Mouse (Mus musculus) gastrocnemius, postnatal 4 days (tissue): Measurements from ENCODE around the gene Dok4. TPM values are rescaled to one million over a fixed set of nuclear protein-coding genes. Genes with fewer than 3 reads are reported as not detected.
"Not testable (repeated sequence)": the region's sequence is repeated elsewhere in the genome, so short reads cannot be mapped to it uniquely, and the experiment has no call there.

Experiments
- DNase-seq, 2 experiments: peaks; one replicate each; pipeline ENCODE4 v3.0.0; 2021 to 2022; ENCODE audit warnings: low spot score in 2 of 2, mixed read lengths in 2 of 2
- total RNA-seq, 2 experiments: library from RNA; stranded (reverse); gene quantifications; 2 replicates each; pipeline ENCODE4 v1.2.3; 2021

The Dok4 gene
- total RNA-seq, 2 experiments from 2014 or later = 15.7 to 15.9 TPM

DNA sequence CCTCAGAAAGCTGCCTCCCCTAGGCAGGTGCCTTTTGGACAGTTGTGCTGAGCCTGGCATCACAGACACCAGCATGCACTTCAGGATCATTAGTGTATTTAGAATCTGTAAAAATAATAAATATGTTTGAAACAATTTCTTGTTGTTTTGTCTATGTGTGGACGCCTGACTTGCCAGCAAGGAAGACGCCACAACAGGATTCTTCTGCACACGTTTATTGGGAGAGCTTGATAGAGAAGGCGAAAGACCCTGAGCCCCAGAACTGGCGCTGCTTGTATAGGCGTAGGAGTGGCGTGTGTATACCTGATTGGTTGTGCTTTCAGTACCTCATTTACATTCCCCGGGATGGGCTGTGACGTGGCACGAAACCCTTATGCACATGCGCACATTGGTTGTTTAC lies 21.4 kb downstream of the Dok4 start:
- DNase-seq = not testable (repeated sequence)

DNA sequence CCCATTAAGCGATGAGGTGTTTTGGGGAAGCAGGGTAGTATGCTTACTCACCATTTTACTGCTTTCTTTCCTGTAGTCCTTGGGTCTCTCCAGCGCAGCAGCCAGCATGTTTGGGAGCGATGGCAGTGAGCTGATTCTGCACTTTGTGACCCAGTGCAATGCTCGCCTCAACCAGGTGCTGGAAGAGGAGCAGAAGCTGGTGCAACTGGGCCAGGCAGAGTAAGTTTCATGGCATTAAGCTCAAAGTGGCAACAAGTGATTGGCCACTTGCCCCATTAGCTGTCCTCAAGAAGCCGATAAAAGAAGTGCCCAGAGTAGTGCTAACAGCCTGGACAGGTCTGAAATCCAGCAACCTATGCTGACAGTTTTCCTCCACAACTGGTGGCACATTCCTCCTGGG lies 26.1 kb downstream of the Dok4 start:
- DNase-seq = no peak

DNA sequence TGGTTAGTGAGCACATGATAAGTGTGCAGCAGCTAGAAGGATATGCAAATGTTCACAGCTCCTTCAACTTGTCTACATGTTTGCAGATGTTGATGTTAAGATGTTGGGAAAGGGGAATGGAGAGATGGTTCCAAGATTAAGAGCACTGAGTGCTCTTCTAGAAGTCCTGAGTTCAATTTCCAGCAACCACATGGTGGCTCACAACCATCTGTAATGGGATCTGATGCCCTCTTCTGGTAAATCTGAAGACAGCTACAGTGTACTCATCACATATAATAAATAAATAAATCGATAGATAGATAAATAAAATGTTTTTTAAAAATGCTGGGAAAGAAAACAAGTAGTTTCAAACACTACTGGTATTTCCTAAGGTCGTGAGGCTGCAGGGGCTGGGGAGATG lies 34.9 kb downstream of the Dok4 start:
- DNase-seq = no peak

DNA sequence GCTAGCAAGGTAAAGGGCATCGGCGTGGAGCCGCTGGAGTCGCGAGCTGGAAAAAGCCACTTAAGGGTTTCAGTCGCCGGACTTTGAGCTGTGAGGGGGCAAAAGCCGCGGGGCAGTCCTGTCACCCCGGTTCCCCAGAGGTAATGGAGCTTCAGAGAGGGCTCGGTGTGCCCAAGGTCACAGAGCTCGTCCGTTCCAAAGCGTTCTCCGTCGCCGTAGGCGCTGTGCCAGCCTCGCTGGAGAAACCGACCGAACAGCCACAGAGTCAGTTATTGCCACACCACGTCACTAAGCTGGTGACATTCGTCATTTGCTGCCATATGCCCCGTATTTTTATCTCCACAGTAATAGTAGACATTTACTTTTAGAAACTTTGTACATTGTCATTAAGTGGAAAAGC lies 37.5 kb downstream of the Dok4 start:
- DNase-seq = peak; percentile 58 to 72

DNA sequence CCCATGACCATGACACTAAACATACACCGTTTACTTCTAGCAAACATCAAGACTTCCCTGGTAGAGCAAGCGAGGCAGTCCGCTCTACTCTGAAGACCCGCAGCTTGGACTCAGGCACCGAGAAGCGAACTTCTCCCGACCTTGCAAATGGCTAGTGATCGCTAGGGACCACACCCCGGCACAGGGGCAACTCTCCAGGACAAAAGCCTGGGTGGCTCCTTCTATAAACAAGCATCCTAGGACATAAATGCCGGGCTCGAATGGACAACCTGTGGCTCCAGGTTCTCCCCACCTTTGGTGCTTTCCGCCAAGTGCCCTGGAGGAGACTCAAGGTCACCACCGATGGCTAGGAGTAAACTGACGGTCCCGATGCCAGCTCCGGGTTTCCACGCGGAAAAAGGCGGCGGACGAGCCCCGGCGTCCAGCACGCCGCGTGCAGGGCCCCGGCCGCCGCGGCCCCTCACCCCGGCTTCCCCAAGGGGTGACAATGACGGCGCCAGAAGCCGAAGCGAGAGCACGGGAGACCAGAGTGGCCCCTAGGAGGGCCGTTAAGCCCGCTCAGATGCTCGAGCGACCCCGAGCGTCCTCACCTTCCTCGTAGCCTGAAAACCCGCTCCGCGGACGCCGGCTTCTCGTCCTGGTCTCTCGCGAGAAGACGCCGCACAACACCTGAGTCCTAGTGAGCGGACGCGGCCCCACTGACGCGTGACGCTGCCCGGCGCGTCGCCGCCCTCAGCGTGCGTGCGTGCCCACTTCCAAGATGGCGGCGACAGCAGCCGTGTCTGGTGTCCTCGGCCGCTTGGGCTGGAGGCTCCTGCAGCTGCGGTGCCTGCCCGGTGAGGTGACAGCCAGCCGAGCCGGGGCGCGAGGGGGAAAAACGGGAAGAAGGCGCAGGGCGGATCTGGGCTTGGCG lies 38.2 kb downstream of the Dok4 start, which contains the start of the genes Coq9 and Ciapin1:
TSS of gene Coq9 (plus strand) at position 660 of the 913 bp plus-strand sequence.
TSS of gene Ciapin1 (minus strand) at position 697 of the 913 bp plus-strand sequence.
- peak; percentile 90 to 94 for DNase-seq

DNA sequence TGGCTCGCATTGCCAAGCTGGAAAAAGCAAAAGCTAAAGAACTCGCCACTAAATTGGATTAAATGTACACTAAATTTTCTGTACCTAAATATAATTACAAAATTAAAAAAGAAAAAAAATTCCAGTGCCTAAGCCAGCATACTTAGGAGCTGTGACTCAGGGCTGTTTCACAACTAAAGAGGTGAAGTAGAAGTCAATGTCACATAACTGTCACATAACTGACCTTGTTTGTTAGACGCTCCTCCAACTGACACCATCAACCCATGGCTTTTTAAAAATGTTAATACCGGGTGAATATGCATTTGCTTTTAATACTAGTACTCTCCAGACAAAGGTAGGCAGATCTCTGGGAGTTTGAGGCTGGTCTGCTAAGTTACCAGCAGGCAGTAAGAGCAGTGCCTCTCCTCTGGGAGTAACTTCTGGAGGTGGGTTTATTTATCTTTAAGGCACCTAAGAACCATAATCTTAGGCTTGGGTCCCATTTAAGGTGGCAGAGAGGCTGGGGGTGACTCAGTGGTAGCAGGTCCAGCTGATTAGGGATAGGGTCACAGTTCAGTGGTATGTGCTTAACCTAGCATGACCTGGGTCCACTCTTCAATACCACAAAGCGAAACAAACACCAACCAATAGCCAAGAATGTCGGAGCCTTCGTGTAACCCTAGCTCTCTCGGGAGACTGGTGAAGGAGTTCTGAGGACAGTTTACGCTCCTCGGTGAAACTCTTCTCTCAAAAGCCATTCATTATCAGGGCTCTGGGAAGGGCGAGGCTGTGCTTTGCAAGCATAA lies 39.5 kb downstream of the Dok4 start:
- DNase-seq = no peak

DNA sequence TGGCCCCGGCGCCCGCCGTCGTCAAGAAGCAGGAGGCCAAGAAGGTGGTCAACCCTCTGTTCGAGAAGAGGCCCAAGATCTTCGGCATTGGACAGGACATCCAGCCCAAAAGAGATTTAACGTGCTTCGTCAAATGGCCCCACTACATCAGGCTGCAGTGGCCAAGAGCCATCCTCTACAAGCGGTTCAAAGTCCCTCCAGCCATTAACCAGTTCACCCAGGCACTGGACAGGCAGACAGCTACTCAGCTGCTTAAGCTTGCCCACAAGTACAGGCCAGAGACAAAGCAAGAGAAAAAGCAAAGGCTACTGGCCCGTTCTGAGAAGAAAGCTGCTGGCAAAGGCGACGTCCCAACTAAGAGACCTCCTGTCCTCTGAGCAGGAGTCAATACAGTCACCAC lies 40.4 kb downstream of the Dok4 start:
- DNase-seq = not testable (repeated sequence)

DNA sequence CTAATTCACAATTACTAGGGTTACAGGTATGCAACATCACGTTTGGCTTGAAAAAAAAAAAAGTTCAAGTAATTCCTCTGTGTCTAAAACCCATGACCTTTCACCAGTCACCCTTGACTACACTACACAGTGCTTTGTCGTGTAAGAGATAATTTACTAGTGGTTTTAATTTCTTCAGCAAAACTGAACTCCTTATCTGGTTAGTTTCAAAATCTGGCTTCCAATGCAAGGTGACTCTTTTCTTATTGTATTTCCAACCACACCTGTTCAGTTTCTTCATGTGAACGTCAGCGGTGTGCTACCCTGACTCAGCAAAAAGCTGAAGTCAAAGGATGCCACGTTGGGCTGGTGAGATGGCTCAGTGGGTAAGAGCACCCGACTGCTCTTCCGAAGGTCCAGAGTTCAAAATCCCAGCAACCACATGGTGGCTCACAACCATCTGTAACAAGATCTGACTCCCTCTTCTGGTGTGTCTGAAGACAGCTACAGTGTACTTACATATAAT lies 42.2 kb downstream of the Dok4 start:
- not testable (repeated sequence) for DNase-seq

DNA sequence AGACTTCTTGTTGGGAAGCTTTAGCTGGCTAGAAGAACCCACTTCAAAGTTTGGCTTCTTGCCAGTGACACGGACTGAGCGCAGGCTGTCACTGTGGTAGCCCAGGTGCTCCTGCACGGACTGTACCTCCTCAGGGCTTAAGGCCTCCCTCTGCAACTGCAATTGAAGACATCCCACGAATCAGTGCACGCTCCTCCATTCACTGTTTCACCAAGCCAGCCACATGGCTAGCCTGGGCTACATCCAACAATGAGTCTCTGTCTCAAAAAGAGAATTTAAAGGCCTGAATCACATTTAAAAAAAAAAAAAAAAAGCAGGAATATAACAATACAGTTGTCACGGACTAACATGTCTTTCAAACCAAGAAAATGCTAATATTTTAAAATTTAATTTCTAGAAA lies 47.8 kb downstream of the Dok4 start:
- DNase-seq = no peak

DNA sequence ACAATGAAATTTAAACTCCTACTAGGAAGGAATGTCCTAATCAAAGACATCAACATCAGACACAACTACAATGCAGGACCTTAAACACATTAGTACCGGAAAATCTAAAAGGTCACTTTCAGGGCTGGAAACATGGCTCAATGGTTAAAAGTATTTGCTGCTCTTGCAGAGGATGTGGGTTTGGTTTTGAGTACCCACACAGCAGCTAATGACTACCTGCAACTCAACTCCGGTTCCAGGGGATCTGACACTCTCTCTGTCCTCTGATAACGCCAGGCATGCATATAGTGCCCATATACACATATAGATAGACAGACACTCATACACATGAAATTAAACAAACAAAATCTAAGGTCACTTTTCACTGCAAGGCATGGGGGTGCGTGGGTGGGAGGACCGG lies 49.9 kb downstream of the Dok4 start:
- no peak for DNase-seq

DNA sequence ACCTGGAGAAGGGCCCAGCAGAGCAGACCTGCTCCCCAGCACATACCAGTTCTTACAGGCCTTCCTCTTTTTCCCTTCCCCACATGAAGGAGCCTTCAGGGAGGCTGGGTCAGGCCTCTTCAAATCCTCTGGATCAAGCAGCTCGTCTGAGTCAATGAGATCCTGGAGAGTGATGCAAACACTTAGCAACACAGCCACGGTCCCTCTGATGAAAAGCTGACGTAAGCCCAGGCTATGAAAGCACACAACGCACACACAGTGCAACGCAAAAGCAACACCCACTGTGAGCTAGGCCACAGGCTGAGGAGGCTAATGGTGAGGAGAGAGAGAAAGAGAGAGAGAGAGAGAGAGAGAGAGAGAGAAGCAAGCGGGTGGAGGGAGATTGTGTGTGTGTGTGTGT lies 51.0 kb downstream of the Dok4 start:
- no peak for DNase-seq

DNA sequence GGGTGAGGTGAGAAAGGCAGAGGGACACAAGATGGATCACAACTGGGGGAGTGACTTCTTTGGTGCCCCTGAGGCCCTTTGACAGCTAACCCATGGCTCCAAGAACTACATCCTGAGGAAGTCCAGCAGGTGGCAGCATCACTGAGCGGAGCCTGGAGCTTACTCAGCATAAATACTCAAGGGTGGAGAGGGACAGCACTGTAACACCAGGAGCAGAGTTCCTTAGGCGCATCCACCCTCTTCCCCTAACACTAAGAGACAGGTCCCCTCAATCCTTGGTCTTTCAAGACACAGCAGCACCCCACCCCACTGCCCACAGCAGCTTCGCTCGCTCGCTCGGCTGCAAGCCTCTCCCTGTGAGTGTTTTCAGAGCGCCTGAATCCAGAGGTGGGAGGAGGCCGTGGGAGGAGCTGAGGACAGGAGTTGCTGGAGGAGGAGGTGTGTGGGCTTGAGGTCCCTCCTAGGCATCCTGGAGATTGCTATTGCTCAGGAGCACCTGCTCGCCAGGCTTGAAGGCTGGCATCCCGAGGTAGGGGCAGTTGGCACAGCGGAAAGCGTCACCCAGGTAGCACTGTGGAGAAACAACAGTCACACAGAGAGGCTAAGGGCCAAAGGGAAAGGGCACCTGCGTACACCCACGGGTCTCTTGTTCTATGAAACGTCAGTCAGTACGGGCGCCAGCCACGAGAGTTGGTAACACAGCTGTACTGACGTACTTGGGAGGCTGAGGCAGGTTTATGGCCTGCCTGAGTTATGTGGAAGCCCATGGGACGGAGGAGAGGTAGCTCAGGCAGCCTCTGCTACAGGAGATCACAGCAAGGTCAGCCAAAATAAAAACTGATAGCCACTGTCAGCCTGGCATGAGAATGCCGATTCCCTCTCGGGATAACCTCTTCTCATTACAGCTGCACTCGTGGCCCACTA lies 53.2 kb downstream of the Dok4 start:
- DNase-seq = peak in 1 of 2 experiments; percentile 48

DNA sequence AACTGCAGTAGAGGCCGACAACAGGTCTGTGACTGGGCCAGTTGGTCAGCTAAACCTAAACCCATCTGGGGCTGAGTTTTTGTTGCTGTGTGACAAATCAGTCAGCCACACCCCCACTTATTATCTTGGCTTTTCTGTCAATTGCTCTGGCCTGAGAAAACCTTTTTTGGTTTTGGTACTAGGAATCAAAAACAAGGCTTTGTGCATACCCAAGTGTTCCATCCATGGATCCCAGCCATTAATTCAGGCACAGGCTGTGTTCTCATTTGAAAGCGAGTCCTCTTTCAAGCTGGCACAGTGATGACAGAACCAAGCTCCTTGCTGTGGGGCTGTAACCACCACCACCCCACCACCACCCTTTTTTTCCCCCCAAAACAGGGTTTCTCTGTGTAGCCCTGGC lies 54.7 kb downstream of the Dok4 start:
- no peak for DNase-seq

DNA sequence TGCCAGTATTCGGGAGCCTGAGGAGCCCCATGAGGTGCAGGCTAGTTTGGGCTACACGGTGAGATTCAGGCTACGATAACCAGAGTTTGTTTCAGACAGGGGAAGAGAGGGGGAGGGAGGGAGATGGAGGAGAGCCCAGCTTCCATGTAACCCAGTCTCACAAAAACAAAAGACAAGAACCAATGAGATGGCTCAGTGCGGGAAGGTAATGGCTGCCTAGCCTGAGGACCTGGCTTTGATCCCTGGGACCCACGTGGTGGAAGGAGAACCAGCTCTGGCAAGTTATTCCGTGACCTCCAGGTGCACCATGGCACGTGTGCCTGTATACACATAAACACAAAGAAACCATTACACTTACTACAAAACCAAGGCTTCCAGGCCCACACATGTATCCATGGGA lies 55.6 kb downstream of the Dok4 start:
- DNase-seq = no peak

DNA sequence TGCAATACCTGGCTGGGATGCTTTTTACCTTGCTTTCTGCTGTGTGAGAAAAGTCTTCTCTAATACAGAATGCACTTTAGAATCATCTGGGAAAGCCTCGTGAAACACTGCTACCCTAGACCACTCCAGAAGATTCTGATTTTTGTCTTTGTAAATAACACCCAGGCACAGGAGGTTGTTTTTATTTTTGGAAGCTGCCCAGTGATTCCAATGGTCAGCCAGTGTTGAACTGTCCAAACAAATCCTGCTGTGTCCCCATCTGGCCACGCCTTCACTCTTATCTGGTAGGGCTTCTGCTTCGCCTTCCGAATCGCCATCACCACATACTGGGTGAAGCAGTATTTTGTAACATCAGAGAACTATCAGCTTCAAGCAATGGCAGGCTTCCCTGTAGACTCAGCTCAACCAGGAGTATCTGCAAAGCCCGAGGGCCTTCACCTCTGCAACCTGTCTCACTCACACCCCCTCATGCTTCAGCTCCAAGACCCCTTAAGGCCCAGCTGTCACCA lies 56.4 kb downstream of the Dok4 start:
- DNase-seq = no peak

DNA sequence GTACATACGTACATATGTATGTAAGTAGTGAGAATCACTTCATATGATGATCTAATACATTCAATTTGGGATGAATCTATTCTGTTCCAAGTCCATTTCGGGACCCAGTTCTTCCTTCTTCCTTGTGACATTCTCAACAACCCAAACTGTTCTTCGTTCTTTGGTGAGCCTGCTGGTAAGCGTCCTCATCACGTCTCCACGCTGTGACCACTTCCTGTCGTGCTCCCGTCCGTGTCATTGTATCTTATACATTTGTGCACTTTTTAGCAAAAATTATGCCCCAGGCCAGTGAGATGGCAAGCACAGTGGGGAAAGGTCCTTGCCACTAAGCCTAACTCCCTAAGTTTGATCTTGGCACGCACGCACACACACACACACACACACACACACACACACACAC lies 58.2 kb downstream of the Dok4 start:
- no peak for DNase-seq

DNA sequence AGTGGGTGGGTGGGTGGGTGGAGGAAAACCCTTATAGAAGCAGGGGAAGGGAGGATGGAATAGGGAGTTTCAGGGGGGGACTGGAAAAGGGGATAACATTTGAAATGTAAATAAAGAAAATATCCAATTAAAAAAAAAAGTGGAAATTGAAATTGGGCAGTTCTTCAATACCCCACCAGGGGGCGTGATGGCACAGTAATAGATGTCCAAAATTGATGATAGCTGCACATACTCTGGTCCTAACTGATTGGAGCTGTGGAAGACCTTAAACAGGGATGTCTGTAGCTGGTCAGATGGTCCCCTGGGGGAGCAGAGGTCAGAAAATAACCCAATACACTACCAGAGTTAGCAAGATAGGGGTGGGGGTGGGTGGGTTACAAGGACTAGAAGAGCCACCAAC lies 61.6 kb downstream of the Dok4 start:
- no peak for DNase-seq
